Mouse (Mus musculus) erythroblast, embryonic 14.5 days (primary cell): Measurements from ENCODE around the gene Nxnl1.

ENCODE experiments used
- GATA1 ChIP-seq: IDR thresholded peaks from 2 replicates; pipeline ENCODE4 v1.6.1; 2012; ENCODE audit warnings: low read length, inconsistent platforms, mixed read lengths
- TAL1 ChIP-seq: IDR thresholded peaks from 3 replicates; pipeline ENCODE4 v1.6.1; 2012; ENCODE audit warnings: low read length, inconsistent platforms, mixed read lengths

DNA sequence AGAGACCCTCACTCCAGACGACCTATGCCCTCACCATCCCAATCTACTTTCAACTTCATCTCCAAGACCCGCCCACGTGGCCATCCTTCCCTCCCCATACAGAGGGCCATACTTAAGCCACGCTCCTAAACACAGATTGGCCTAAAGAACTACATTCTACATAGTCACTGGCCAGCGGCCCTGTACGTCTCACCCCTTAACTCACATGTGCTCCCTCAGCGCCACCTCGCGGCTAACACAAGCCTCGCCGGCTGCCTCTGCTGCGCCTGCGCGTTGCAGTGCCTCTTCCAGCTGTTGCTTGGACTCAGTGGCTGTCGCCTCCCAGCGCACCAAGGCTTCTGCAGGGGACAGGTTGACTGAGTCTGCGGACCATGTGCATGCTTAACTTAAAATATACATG lies 44.8 kb downstream of the Nxnl1 start:
- TF ChIP-seq GATA1 (no peak), TAL1 (no peak)
